Mouse (Mus musculus) stomach, embryonic 16.5 days (tissue): ENCODE measurements around the gene Il4. TPM values are rescaled to one million over a fixed set of nuclear protein-coding genes. Genes with fewer than 3 reads are reported as not detected.
A peak's percentile ranks its signal among the peaks of the same experiment; 100 is the strongest.

Experiments used
- ATAC-seq: fragments of 200-750 bp; cut with Nextera tagmentation; 2 replicates; pipeline ENCODE4 v1.8.0; 2017; ENCODE audit warnings: moderate number of reproducible peaks, moderate TSS enrichment; ENCODE audit not compliant: insufficient read depth, low FRiP score
- H3K27ac ChIP-seq: fragments of 300-500 bp; sonication (generic); 2 replicates; pipeline ENCODE4 v1.5.1; 2014; ENCODE audit warnings: low read length
- H3K27me3 ChIP-seq: fragments of 300-500 bp; sonication (generic); 2 replicates; pipeline ENCODE4 v1.6.1; 2014; ENCODE audit warnings: low read length, control low read depth, mixed read lengths; ENCODE audit not compliant: control insufficient read depth, insufficient read depth
- H3K36me3 ChIP-seq: fragments of 300-500 bp; sonication (generic); 2 replicates; pipeline ENCODE4 v1.6.1; 2014; ENCODE audit warnings: low read length; ENCODE audit not compliant: control insufficient read depth, insufficient read depth
- H3K4me1 ChIP-seq: fragments of 300-500 bp; sonication (generic); 2 replicates; pipeline ENCODE4 v1.6.1; 2014; ENCODE audit warnings: low read length, control low read depth, mixed read lengths; ENCODE audit not compliant: control insufficient read depth, insufficient read depth
- H3K4me2 ChIP-seq: fragments of 300-500 bp; sonication (generic); 2 replicates; pipeline ENCODE4 v1.6.1; 2014; ENCODE audit warnings: low read depth, low read length, mixed read lengths
- H3K4me3 ChIP-seq: fragments of 300-500 bp; sonication (generic); replicated peaks from 2 replicates; pipeline ENCODE4 v1.5.1; 2014; ENCODE audit warnings: mild to moderate bottlenecking, low read length
- H3K9ac ChIP-seq: fragments of 300-500 bp; sonication (generic); 2 replicates; pipeline ENCODE4 v1.6.1; 2014; ENCODE audit warnings: low read length
- H3K9me3 ChIP-seq: fragments of 300-500 bp; sonication (generic); replicated peaks from 2 replicates; pipeline ENCODE4 v1.6.1; 2016; ENCODE audit warnings: low read length, control low read depth; ENCODE audit not compliant: control insufficient read depth
- WGBS: fragments of 180-500 bp; shearing (Covaris S2); extraction: QIAGEN DNeasy Blood & Tissue Kit; methylation state at CpG from one replicate; pipeline ENCODE4 v1.1.7; 2014; 5-methylcytosine and 5-hydroxymethylcytosine counted together
- polyA plus RNA-seq: library from polyadenylated mRNA; unstranded; fragments of >200 nt; fragmentation: Nextera tagmentation; extraction: Ambion mirVana; gene quantifications from 2 replicates; pipeline ENCODE4 v1.2.1, GENCODE M21; 2015

Gene Il4
- polyA plus RNA-seq, 1 experiment from 2014 or later, result 1.1 TPM

GRCm38 (mm10) chr11:53590368-53590768 lies 28.1 kb downstream of the Il4 start:
- H3K27me3 ChIP-seq, result no peaks in the 10 kb centered on the region
- H3K36me3 ChIP-seq, result no peaks in the 10 kb centered on the region
- no peak overlapping the region for H3K27ac ChIP-seq
- WGBS, result 46% methylated on average over 15 of the region's 15 CpGs
- H3K9ac ChIP-seq, result no peak overlapping the region
- no peaks in the 10 kb centered on the region for H3K9me3 ChIP-seq
- H3K4me1 ChIP-seq, result no peaks in the 10 kb centered on the region
- H3K4me3 ChIP-seq, result no peak overlapping the region
- no peak overlapping the region for H3K4me2 ChIP-seq
- ATAC-seq, result no peak

GRCm38 (mm10) chr11:53588279-53588678 lies 30.2 kb downstream of the Il4 start:
- ATAC-seq, result no peak
- Histone ChIP-seq H3K4me1 (no peaks in the 10 kb centered on the region), H3K27me3 (no peaks in the 10 kb centered on the region), H3K9ac (no peak overlapping the region), H3K9me3 (no peaks in the 10 kb centered on the region), H3K4me2 (no peak overlapping the region), H3K36me3 (no peaks in the 10 kb centered on the region), H3K27ac (no peak overlapping the region), H3K4me3 (no peak overlapping the region)
- WGBS, result 81% methylated on average over 8 of the region's 8 CpGs

GRCm38 (mm10) chr11:53585510-53585909 lies 33.0 kb downstream of the Il4 start:
- no peak overlapping the region for H3K4me3 ChIP-seq
- no peaks in the 10 kb centered on the region for H3K9me3 ChIP-seq
- H3K27me3 ChIP-seq, result no peaks in the 10 kb centered on the region
- H3K4me1 ChIP-seq, result no peaks in the 10 kb centered on the region
- H3K36me3 ChIP-seq, result no peaks in the 10 kb centered on the region
- H3K4me2 ChIP-seq, result no peak overlapping the region
- WGBS, result 93% methylated on average over 6 of the region's 6 CpGs
- no peak overlapping the region for H3K27ac ChIP-seq
- H3K9ac ChIP-seq, result no peak overlapping the region
- ATAC-seq, result no peak

- Histone ChIP-seq H3K4me1 (no peaks in the 10 kb centered on the region), H3K27me3 (no peaks in the 10 kb centered on the region), H3K27ac (no peak overlapping the region), H3K36me3 (no peaks in the 10 kb centered on the region), H3K4me2 (no peak overlapping the region), H3K9ac (no peak overlapping the region), H3K9me3 (no peaks in the 10 kb centered on the region), H3K4me3 (no peak overlapping the region)
- WGBS, result 62% methylated on average over 3 of the region's 3 CpGs
- no peak for ATAC-seq
Measured at GRCm38 (mm10) chr11:53584849-53585248, 33.6 kb downstream of the Il4 start.

GRCm38 (mm10) chr11:53583151-53583550 lies 35.3 kb downstream of the Il4 start:
- WGBS, result 68% methylated on average over 10 of the region's 10 CpGs

GRCm38 (mm10) chr11:53580562-53580961 lies 37.9 kb downstream of the Il4 start:
- Histone ChIP-seq H3K4me1 (no peaks in the 10 kb centered on the region), H3K9me3 (no peaks in the 10 kb centered on the region), H3K9ac (no peak overlapping the region), H3K27me3 (no peaks in the 10 kb centered on the region), H3K27ac (no peak overlapping the region), H3K4me2 (no peak overlapping the region), H3K36me3 (peaks cover 3% of the 10 kb centered on the region; the same call in 1 of the 2 replicates), H3K4me3 (no peak overlapping the region)
- ATAC-seq, result no peak
- 96% methylated on average over 3 of the region's 3 CpGs for WGBS

More at GRCm38 (mm10) chr11:53583151-53583550, 35.3 kb downstream of the Il4 start:
- Histone ChIP-seq H3K4me1 (no peaks in the 10 kb centered on the region), H3K9me3 (no peaks in the 10 kb centered on the region), H3K4me3 (no peak overlapping the region), H3K4me2 (no peak overlapping the region), H3K27me3 (no peaks in the 10 kb centered on the region), H3K27ac (no peak overlapping the region), H3K36me3 (peaks cover 3% of the 10 kb centered on the region; the same call in 1 of the 2 replicates), H3K9ac (no peak overlapping the region)
- no peak for ATAC-seq

GRCm38 (mm10) chr11:53567224-53568014 lies 51.0 kb downstream of the Il4 start, which contains the start of gene Kif3a:
TSS of gene Kif3a (plus strand) at chr11:53567379.
- Histone ChIP-seq H3K27me3 (no peaks in the 10 kb centered on the region), H3K4me2 (peak within 1 kb of the TSS; percentile 92), H3K9me3 (no peaks in the 10 kb centered on the region), H3K4me1 (peaks cover 5% of the 10 kb centered on the region; the same call in 1 of the 2 replicates), H3K9ac (peak within 1 kb of the TSS; percentile 85), H3K36me3 (no peaks in the 10 kb centered on the region), H3K27ac (no peak within 1 kb of the TSS), H3K4me3 (peak within 1 kb of the TSS; percentile 88)
- peak; percentile 98 for ATAC-seq
- under 1% methylated on average over 69 of the region's 69 CpGs for WGBS

- Histone ChIP-seq H3K9ac (peak overlapping the region; percentile 16; the same call in 1 of the 2 replicates), H3K27ac (no peak overlapping the region), H3K4me2 (peak overlapping the region; percentile 92), H3K4me1 (peaks cover 5% of the 10 kb centered on the region; the same call in 1 of the 2 replicates), H3K4me3 (peak overlapping the region; percentile 88), H3K27me3 (no peaks in the 10 kb centered on the region), H3K9me3 (no peaks in the 10 kb centered on the region), H3K36me3 (no peaks in the 10 kb centered on the region)
- WGBS, result 78% methylated on average over 4 of the region's 4 CpGs
- ATAC-seq, result no peak
Measured at GRCm38 (mm10) chr11:53566646-53567045, 51.8 kb downstream of the Il4 start.

- ATAC-seq, result no peak
Measured at GRCm38 (mm10) chr11:53561986-53562385, 56.5 kb downstream of the Il4 start.

More at GRCm38 (mm10) chr11:53561986-53562385, 56.5 kb downstream of the Il4 start:
- H3K27ac ChIP-seq, result no peak overlapping the region
- no peaks in the 10 kb centered on the region for H3K9me3 ChIP-seq
- H3K36me3 ChIP-seq, result no peaks in the 10 kb centered on the region
- H3K27me3 ChIP-seq, result no peaks in the 10 kb centered on the region
- WGBS, result 72% methylated on average over 2 of the region's 2 CpGs
- no peak overlapping the region for H3K4me2 ChIP-seq
- H3K9ac ChIP-seq, result no peak overlapping the region
- H3K4me3 ChIP-seq, result no peak overlapping the region
- H3K4me1 ChIP-seq, result peaks cover 5% of the 10 kb centered on the region; the same call in 1 of the 2 replicates
